Mouse (Mus musculus): ENCODE measurements around the gene C1s2.
A peak's percentile ranks its signal among the peaks of the same experiment; 100 is the strongest.

The C1s2 gene

GRCm38 (mm10) chr6:124670281-124670900, 34.5 kb upstream of the C1s2 start:
- Histone ChIP-seq H3K27me3 (ENCODE audit: insufficient read depth, low read length) (no peaks in the 10 kb centered on the region), H3K36me3 (ENCODE audit: insufficient read depth, low read length) (peaks cover 47% of the 10 kb centered on the region), H3K9me3 (ENCODE audit: low read length) (no peaks in the 10 kb centered on the region), H3K4me3 (replicated peaks; ENCODE audit: low read length) (no peak overlapping the region), H3K4me1 (replicated peaks; ENCODE audit: low read depth, low read length) (peaks cover 75% of the 10 kb centered on the region)
- TF ChIP-seq POU5F1 (IDR thresholded peaks at IDR 0.05; ENCODE audit: borderline replicate concordance, low read length) (no peak), NANOG (IDR thresholded peaks at IDR 0.05; ENCODE audit: borderline replicate concordance, low read length) (no peak), CTCF (conservative IDR thresholded peaks at IDR 0.05; ENCODE audit: low read length) (no peak)

- Histone ChIP-seq H3K36me3 (ENCODE audit: insufficient read depth, low read length) (peaks cover 43% of the 10 kb centered on the region), H3K4me3 (replicated peaks; ENCODE audit: low read length) (no peak overlapping the region), H3K4me1 (replicated peaks; ENCODE audit: low read depth, low read length) (peaks cover 68% of the 10 kb centered on the region), H3K27me3 (ENCODE audit: insufficient read depth, low read length) (no peaks in the 10 kb centered on the region), H3K9me3 (ENCODE audit: low read length) (no peaks in the 10 kb centered on the region)
- no peak for TF ChIP-seq NANOG (IDR thresholded peaks at IDR 0.05; ENCODE audit: borderline replicate concordance, low read length)
- TF ChIP-seq POU5F1 (IDR thresholded peaks at IDR 0.05; ENCODE audit: borderline replicate concordance, low read length), result no peak
Measured at GRCm38 (mm10) chr6:124669234-124669859, 33.5 kb upstream of the C1s2 start.

GRCm38 (mm10) chr6:124665011-124665410, 29.1 kb upstream of the C1s2 start:
- Histone ChIP-seq H3K27me3 (ENCODE audit: insufficient read depth, low read length) (no peaks in the 10 kb centered on the region), H3K36me3 (ENCODE audit: insufficient read depth, low read length) (peaks cover 25% of the 10 kb centered on the region), H3K9me3 (ENCODE audit: low read length) (no peaks in the 10 kb centered on the region), H3K4me1 (replicated peaks; ENCODE audit: low read depth, low read length) (peaks cover 55% of the 10 kb centered on the region), H3K4me3 (replicated peaks; ENCODE audit: low read length) (no peak overlapping the region)
- TF ChIP-seq POU5F1 (IDR thresholded peaks at IDR 0.05; ENCODE audit: borderline replicate concordance, low read length) (no peak), CTCF (conservative IDR thresholded peaks at IDR 0.05; ENCODE audit: low read length) (no peak), NANOG (IDR thresholded peaks at IDR 0.05; ENCODE audit: borderline replicate concordance, low read length) (no peak)

- TF ChIP-seq CTCF (conservative IDR thresholded peaks at IDR 0.05; ENCODE audit: low read length) (no peak), POU5F1 (IDR thresholded peaks at IDR 0.05; ENCODE audit: borderline replicate concordance, low read length) (no peak), NANOG (IDR thresholded peaks at IDR 0.05; ENCODE audit: borderline replicate concordance, low read length) (no peak)
- peaks cover 25% of the 10 kb centered on the region for H3K36me3 ChIP-seq (ENCODE audit: insufficient read depth, low read length)
Measured at GRCm38 (mm10) chr6:124664256-124664655, 28.4 kb upstream of the C1s2 start.

GRCm38 (mm10) chr6:124663424-124663795, 27.5 kb upstream of the C1s2 start:
- Histone ChIP-seq H3K36me3 (ENCODE audit: insufficient read depth, low read length) (peaks cover 22% of the 10 kb centered on the region), H3K4me3 (replicated peaks; ENCODE audit: low read length) (peak overlapping the region; percentile 92), H3K9me3 (ENCODE audit: low read length) (no peaks in the 10 kb centered on the region), H3K4me1 (replicated peaks; ENCODE audit: low read depth, low read length) (peaks cover 53% of the 10 kb centered on the region), H3K27me3 (ENCODE audit: insufficient read depth, low read length) (no peaks in the 10 kb centered on the region)
- TF ChIP-seq NANOG (IDR thresholded peaks at IDR 0.05; ENCODE audit: borderline replicate concordance, low read length), result no peak
- no peak for TF ChIP-seq CTCF (conservative IDR thresholded peaks at IDR 0.05; ENCODE audit: low read length)
- no peak for TF ChIP-seq POU5F1 (IDR thresholded peaks at IDR 0.05; ENCODE audit: borderline replicate concordance, low read length)

More at GRCm38 (mm10) chr6:124664256-124664655, 28.4 kb upstream of the C1s2 start:
- no peaks in the 10 kb centered on the region for H3K27me3 ChIP-seq (ENCODE audit: insufficient read depth, low read length)
- peak overlapping the region; percentile 92; the same call in 1 of the 2 replicates for H3K4me3 ChIP-seq (replicated peaks; ENCODE audit: low read length)
- no peaks in the 10 kb centered on the region for H3K9me3 ChIP-seq (ENCODE audit: low read length)
- peaks cover 55% of the 10 kb centered on the region for H3K4me1 ChIP-seq (replicated peaks; ENCODE audit: low read depth, low read length)

- peaks cover 22% of the 10 kb centered on the region for H3K36me3 ChIP-seq (ENCODE audit: insufficient read depth, low read length)
- H3K4me1 ChIP-seq (replicated peaks; ENCODE audit: low read depth, low read length), result peaks cover 48% of the 10 kb centered on the region
- peak within 1 kb of the TSS; percentile 92 for H3K4me3 ChIP-seq (replicated peaks; ENCODE audit: low read length)
- TF ChIP-seq NANOG (IDR thresholded peaks at IDR 0.05; ENCODE audit: borderline replicate concordance, low read length), result no peak
- no peak for TF ChIP-seq POU5F1 (IDR thresholded peaks at IDR 0.05; ENCODE audit: borderline replicate concordance, low read length)
- peak; percentile 53 for TF ChIP-seq CTCF (conservative IDR thresholded peaks at IDR 0.05; ENCODE audit: low read length)
- no peaks in the 10 kb centered on the region for H3K27me3 ChIP-seq (ENCODE audit: insufficient read depth, low read length)
- H3K9me3 ChIP-seq (ENCODE audit: low read length), result no peaks in the 10 kb centered on the region
Measured at GRCm38 (mm10) chr6:124662477-124663423, 26.9 kb upstream of the C1s2 start, which contains the start of gene Lpcat3. Gene Lpcat3 (plus strand): TSS chr6:124663027.

- TF ChIP-seq CTCF (conservative IDR thresholded peaks at IDR 0.05; ENCODE audit: low read length) (no peak), POU5F1 (IDR thresholded peaks at IDR 0.05; ENCODE audit: borderline replicate concordance, low read length) (no peak), NANOG (IDR thresholded peaks at IDR 0.05; ENCODE audit: borderline replicate concordance, low read length) (no peak)
- peak overlapping the region; percentile 92 for H3K4me3 ChIP-seq (replicated peaks; ENCODE audit: low read length)
- H3K9me3 ChIP-seq (ENCODE audit: low read length), result no peaks in the 10 kb centered on the region
- peaks cover 20% of the 10 kb centered on the region for H3K36me3 ChIP-seq (ENCODE audit: insufficient read depth, low read length)
- peaks cover 42% of the 10 kb centered on the region for H3K4me1 ChIP-seq (replicated peaks; ENCODE audit: low read depth, low read length)
- no peaks in the 10 kb centered on the region for H3K27me3 ChIP-seq (ENCODE audit: insufficient read depth, low read length)
Measured at GRCm38 (mm10) chr6:124661995-124662394, 26.1 kb upstream of the C1s2 start.
